Mouse (Mus musculus) heart, postnatal 4 days (tissue): ENCODE measurements around the gene Ctbp2. TPM values are rescaled to one million over a fixed set of nuclear protein-coding genes. Genes with fewer than 3 reads are reported as not detected.

ENCODE experiments used
- DNase-seq: peaks from one replicate; pipeline ENCODE4 v3.0.0; 2021
- total RNA-seq, 2 experiments: library from RNA; stranded (reverse); gene quantifications; 2 replicates each; pipeline ENCODE4 v1.2.3; 2021

The Ctbp2 gene
- total RNA-seq, result 10 to 100 TPM; 56.0 to 65.3 TPM

GRCm38 (mm10) chr7:133123999-133124700 lies at the start of gene Ctbp2:
Ctbp2 (minus strand) TSS chr7:133124354.
- peak; percentile 93 for DNase-seq

GRCm38 (mm10) chr7:133171403-133172032 lies 47.4 kb upstream of the Ctbp2 start:
- DNase-seq, result peak; percentile 78

GRCm38 (mm10) chr7:133168928-133169327 lies 44.8 kb upstream of the Ctbp2 start:
- no peak for DNase-seq

- no peak for DNase-seq
Observed at GRCm38 (mm10) chr7:133167903-133168302, 43.7 kb upstream of the Ctbp2 start.

- no peak for DNase-seq
Observed at GRCm38 (mm10) chr7:133164770-133165169, 40.6 kb upstream of the Ctbp2 start.

- DNase-seq, result peak; percentile 14
Observed at GRCm38 (mm10) chr7:133163011-133163410, 38.9 kb upstream of the Ctbp2 start.

GRCm38 (mm10) chr7:133162131-133162530 lies 38.0 kb upstream of the Ctbp2 start:
- no peak for DNase-seq

- no peak for DNase-seq
Observed at GRCm38 (mm10) chr7:133161362-133162080, 37.4 kb upstream of the Ctbp2 start.

- no peak for DNase-seq
Observed at GRCm38 (mm10) chr7:133159519-133159918, 35.4 kb upstream of the Ctbp2 start.

GRCm38 (mm10) chr7:133155621-133156020 lies 31.5 kb upstream of the Ctbp2 start:
- DNase-seq, result no peak

- no peak for DNase-seq
Observed at GRCm38 (mm10) chr7:133154846-133155245, 30.7 kb upstream of the Ctbp2 start.

- DNase-seq, result no peak
Observed at GRCm38 (mm10) chr7:133139689-133140336, 15.7 kb upstream of the Ctbp2 start.

- DNase-seq, result no peak
Observed at GRCm38 (mm10) chr7:133133552-133133951, 9.4 kb upstream of the Ctbp2 start.

- no peak for DNase-seq
Observed at GRCm38 (mm10) chr7:133132702-133133101, 8.5 kb upstream of the Ctbp2 start.

GRCm38 (mm10) chr7:133124701-133125485 lies 739 bp upstream of the Ctbp2 start:
- no peak for DNase-seq

- DNase-seq, result peak; percentile 72
Observed at GRCm38 (mm10) chr7:133123244-133123998, 733 bp downstream of the Ctbp2 start, which contains the start of gene Fgfr2. Fgfr2 (minus strand) TSS chr7:133123350.

- DNase-seq, result peak; percentile 72
Observed at GRCm38 (mm10) chr7:133122379-133123243, 1.5 kb downstream of the Ctbp2 start.

GRCm38 (mm10) chr7:133121661-133122378 lies 2.3 kb downstream of the Ctbp2 start:
- DNase-seq, result peak; percentile 52

- DNase-seq, result no peak
Observed at GRCm38 (mm10) chr7:133121080-133121607, 3.0 kb downstream of the Ctbp2 start.
